ENCODE assay signal across 25 mouse cellular contexts in the genomic region with DNA sequence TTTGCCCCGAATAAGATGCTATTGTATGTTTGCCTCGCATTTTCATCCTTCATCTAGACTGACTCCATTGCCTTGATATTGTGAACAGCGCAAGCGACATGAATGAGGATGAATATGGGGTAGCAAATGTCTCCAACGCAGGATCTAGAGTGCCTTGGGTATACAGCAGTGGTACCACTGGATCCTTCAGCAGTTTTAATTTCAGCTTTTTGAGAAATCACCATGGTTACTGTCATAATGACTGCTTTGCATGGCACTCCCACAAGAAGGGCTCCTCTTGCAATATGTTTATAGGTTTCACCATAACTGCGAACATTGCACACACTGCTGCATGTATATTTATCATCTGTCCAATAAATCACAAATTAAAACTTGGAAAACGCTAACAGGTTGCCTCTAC.
A peak's percentile ranks its signal among the peaks of the same experiment; 100 is the strongest.
DNase-seq lines count a peak whose midpoint lies in the region; ATAC-seq and TF ChIP-seq lines count a peak whose summit lies in the region.
"Had no signal": no experiment of that assay in that cellular context is flagged by ENCODE, and none has a peak within 500 bp of the region (broad histone marks: within the 10 kb centered on the region; RNA-seq: fewer than 3 reads in every experiment).

No protein-coding gene starts in this region.

- no peak for DNase-seq in forebrain, postnatal 0 days
- no peak for DNase-seq in forebrain, embryonic 10.5 days (ENCODE audit: extremely low spot score, low spot score)
- DNase-seq in hindbrain, embryonic 11.5 days (ENCODE audit: low spot score), result no peak
- DNase-seq in midbrain, postnatal 0 days (ENCODE audit: low spot score), result peak; percentile 24
- no peak for DNase-seq in midbrain, embryonic 14.5 days
- DNase-seq in layer of hippocampus, adult 9-11 months, result no peak
- DNase-seq: adrenal gland, adult 2 months; cerebellum, adult 11 months; cerebellum, adult 2 months; cerebellum, adult 9-11 months; cerebellum, postnatal 25 days; gastrocnemius, adult 2 months; gastrocnemius, postnatal 14 days; heart, adult 18-20 months; heart, postnatal 14 days; heart, postnatal 4 days; kidney, adult 11 months; kidney, adult 8-10 months had no signal

- no peak overlapping the region for H3K27ac ChIP-seq in forebrain, postnatal 0 days (ENCODE audit: low read depth, low read length)
- no peak overlapping the region for H3K27ac ChIP-seq in forebrain, embryonic 10.5 days
- H3K27ac ChIP-seq in hindbrain, embryonic 11.5 days (ENCODE audit: low read depth, low read length), result peak overlapping the region; percentile 17; the same call in 1 of the 2 replicates
- H3K27ac ChIP-seq in hindbrain, embryonic 13.5 days, result no peak overlapping the region
- H3K27ac ChIP-seq in midbrain, postnatal 0 days (ENCODE audit: low read depth, low read length), result no peak overlapping the region
- no peak overlapping the region for H3K27ac ChIP-seq in midbrain, embryonic 14.5 days (replicated peaks; ENCODE audit: low read depth, low read length)
- H3K27ac ChIP-seq: embryonic facial prominence, embryonic 12.5 days; embryonic facial prominence, embryonic 15.5 days; gastrocnemius, adult 2 months; heart, embryonic 10.5 days; heart, embryonic 13.5 days; intestine, embryonic 15.5 days had no signal

- H3K9ac ChIP-seq in forebrain, postnatal 0 days, result no peak overlapping the region
- no peak overlapping the region for H3K9ac ChIP-seq in hindbrain, embryonic 11.5 days (ENCODE audit: low read depth, low read length)
- H3K9ac ChIP-seq in hindbrain, embryonic 13.5 days, result no peak overlapping the region
- H3K9ac ChIP-seq in midbrain, postnatal 0 days (replicated peaks; ENCODE audit: low read length, poor library complexity, severe bottlenecking), result no peak overlapping the region
- H3K9ac ChIP-seq in midbrain, embryonic 14.5 days (replicated peaks; ENCODE audit: low read length), result no peak overlapping the region
- H3K9ac ChIP-seq: embryonic facial prominence, embryonic 12.5 days; embryonic facial prominence, embryonic 15.5 days; heart, embryonic 13.5 days; intestine, embryonic 15.5 days had no signal

- no peak overlapping the region for H3K4me3 ChIP-seq in forebrain, postnatal 0 days (ENCODE audit: low read depth, low read length)
- no peak overlapping the region for H3K4me3 ChIP-seq in forebrain, embryonic 10.5 days
- H3K4me3 ChIP-seq in hindbrain, embryonic 11.5 days (ENCODE audit: low read depth, low read length), result no peak overlapping the region
- H3K4me3 ChIP-seq in hindbrain, embryonic 13.5 days, result no peak overlapping the region
- H3K4me3 ChIP-seq in midbrain, postnatal 0 days (ENCODE audit: low read depth, low read length), result no peak overlapping the region
- no peak overlapping the region for H3K4me3 ChIP-seq in midbrain, embryonic 14.5 days (replicated peaks; ENCODE audit: low read depth, low read length)
- H3K4me3 ChIP-seq: embryonic facial prominence, embryonic 12.5 days; embryonic facial prominence, embryonic 15.5 days; gastrocnemius, adult 2 months; intestine, embryonic 15.5 days had no signal

- TF ChIP-seq CTCF in forebrain, postnatal 0 days (IDR thresholded peaks at IDR 0.05; ENCODE audit: low read depth), result no peak
- TF ChIP-seq CTCF in midbrain, postnatal 0 days (IDR thresholded peaks at IDR 0.05), result no peak

- no peaks in the 10 kb centered on the region for H3K9me3 ChIP-seq in forebrain, postnatal 0 days (ENCODE audit: low read length)
- H3K9me3 ChIP-seq in forebrain, embryonic 10.5 days, result no peaks in the 10 kb centered on the region
- no peaks in the 10 kb centered on the region for H3K9me3 ChIP-seq in hindbrain, embryonic 11.5 days (ENCODE audit: control insufficient read depth, low read length)
- H3K9me3 ChIP-seq in hindbrain, embryonic 13.5 days, result no peaks in the 10 kb centered on the region
- H3K9me3 ChIP-seq in midbrain, postnatal 0 days (ENCODE audit: low read length), result no peaks in the 10 kb centered on the region
- no peaks in the 10 kb centered on the region for H3K9me3 ChIP-seq in midbrain, embryonic 14.5 days (ENCODE audit: control insufficient read depth, low read length)
- H3K9me3 ChIP-seq: embryonic facial prominence, embryonic 12.5 days; embryonic facial prominence, embryonic 15.5 days; heart, embryonic 10.5 days; heart, embryonic 13.5 days; intestine, embryonic 15.5 days had no signal

- H3K4me2 ChIP-seq in forebrain, postnatal 0 days (ENCODE audit: low read depth), result no peak overlapping the region
- H3K4me2 ChIP-seq in hindbrain, embryonic 11.5 days (replicated peaks; ENCODE audit: low read depth, low read length), result no peak overlapping the region
- no peak overlapping the region for H3K4me2 ChIP-seq in hindbrain, embryonic 13.5 days
- no peak overlapping the region for H3K4me2 ChIP-seq in midbrain, postnatal 0 days (ENCODE audit: low read depth, low read length, poor library complexity, severe bottlenecking)
- no peak overlapping the region for H3K4me2 ChIP-seq in midbrain, embryonic 14.5 days (ENCODE audit: low read length)
- H3K4me2 ChIP-seq: embryonic facial prominence, embryonic 12.5 days; embryonic facial prominence, embryonic 15.5 days; intestine, embryonic 15.5 days had no signal

- ATAC-seq in forebrain, postnatal 0 days, result peak; percentile 79
- ATAC-seq in hindbrain, embryonic 11.5 days (ENCODE audit: low FRiP score), result peak; percentile 36; the same call in 1 of the 2 replicates
- no peak for ATAC-seq in hindbrain, embryonic 13.5 days (ENCODE audit: low FRiP score)
- no peak for ATAC-seq in midbrain, postnatal 0 days (ENCODE audit: low FRiP score)
- ATAC-seq in midbrain, embryonic 14.5 days (ENCODE audit: low FRiP score, low TSS enrichment), result no peak
- ATAC-seq: CD4-positive, CD25-positive, alpha-beta regulatory T cell, adult 4 months; intestine, embryonic 15.5 days had no signal

- H3K27me3 ChIP-seq in forebrain, postnatal 0 days (ENCODE audit: insufficient read depth, low read length), result 0 out of 2 replicates have a peak, but pooled peaks cover 6% of the 10 kb centered on the region
- H3K27me3 ChIP-seq in forebrain, embryonic 10.5 days (ENCODE audit: poor library complexity, severe bottlenecking), result no peaks in the 10 kb centered on the region
- H3K27me3 ChIP-seq in hindbrain, embryonic 11.5 days (ENCODE audit: control insufficient read depth, insufficient read depth, low read length), result no peaks in the 10 kb centered on the region
- H3K27me3 ChIP-seq in hindbrain, embryonic 13.5 days, result no peaks in the 10 kb centered on the region
- H3K27me3 ChIP-seq in midbrain, postnatal 0 days (ENCODE audit: insufficient read depth, low read length), result no peaks in the 10 kb centered on the region
- no peaks in the 10 kb centered on the region for H3K27me3 ChIP-seq in midbrain, embryonic 14.5 days (ENCODE audit: control insufficient read depth, insufficient read depth, low read length)
- H3K27me3 ChIP-seq: embryonic facial prominence, embryonic 12.5 days; embryonic facial prominence, embryonic 15.5 days; heart, embryonic 13.5 days; intestine, embryonic 15.5 days had no signal

- WGBS in forebrain, postnatal 0 days, result 63% methylated on average over 7 of the region's 7 CpGs
- WGBS in forebrain, embryonic 10.5 days, result 90% methylated on average over 7 of the region's 7 CpGs
- 54% methylated on average over 7 of the region's 7 CpGs for WGBS in hindbrain, embryonic 11.5 days
- WGBS in hindbrain, embryonic 13.5 days, result 45% methylated on average over 7 of the region's 7 CpGs
- 69% methylated on average over 7 of the region's 7 CpGs for WGBS in midbrain, postnatal 0 days
- 76% methylated on average over 7 of the region's 7 CpGs for WGBS in midbrain, embryonic 14.5 days

- H3K4me1 ChIP-seq in forebrain, postnatal 0 days (ENCODE audit: insufficient read depth), result 0 out of 2 replicates have a peak, but pooled peaks cover 13% of the 10 kb centered on the region
- peaks cover 19% of the 10 kb centered on the region for H3K4me1 ChIP-seq in forebrain, embryonic 10.5 days
- peaks cover 2% of the 10 kb centered on the region for H3K4me1 ChIP-seq in hindbrain, embryonic 11.5 days (replicated peaks; ENCODE audit: control insufficient read depth, insufficient read depth, low read length)
- H3K4me1 ChIP-seq in hindbrain, embryonic 13.5 days (replicated peaks), result peaks cover 10% of the 10 kb centered on the region
- peaks cover 14% of the 10 kb centered on the region; the same call in 1 of the 2 replicates for H3K4me1 ChIP-seq in midbrain, postnatal 0 days (ENCODE audit: insufficient read depth, low read length)
- H3K4me1 ChIP-seq in midbrain, embryonic 14.5 days (ENCODE audit: control insufficient read depth, insufficient read depth, low read length), result peaks cover 7% of the 10 kb centered on the region
- H3K4me1 ChIP-seq: embryonic facial prominence, embryonic 12.5 days; embryonic facial prominence, embryonic 15.5 days; intestine, embryonic 15.5 days had no signal

- no peaks in the 10 kb centered on the region for H3K36me3 ChIP-seq in forebrain, postnatal 0 days (ENCODE audit: insufficient read depth)
- no peaks in the 10 kb centered on the region for H3K36me3 ChIP-seq in forebrain, embryonic 10.5 days (replicated peaks)
- no peaks in the 10 kb centered on the region for H3K36me3 ChIP-seq in hindbrain, embryonic 11.5 days (ENCODE audit: control insufficient read depth, insufficient read depth, low read length)
- no peaks in the 10 kb centered on the region for H3K36me3 ChIP-seq in hindbrain, embryonic 13.5 days
- H3K36me3 ChIP-seq in midbrain, postnatal 0 days (ENCODE audit: insufficient read depth, low read length), result no peaks in the 10 kb centered on the region
- no peaks in the 10 kb centered on the region for H3K36me3 ChIP-seq in midbrain, embryonic 14.5 days (ENCODE audit: control insufficient read depth, insufficient read depth, low read length)
- H3K36me3 ChIP-seq: embryonic facial prominence, embryonic 12.5 days; embryonic facial prominence, embryonic 15.5 days; heart, embryonic 10.5 days; heart, embryonic 13.5 days; intestine, embryonic 15.5 days had no signal

Comparison
In these comparisons a context has a peak if more than half of its experiments do, and no peak if none do; other contexts are left out.
1. ATAC-seq: peak in forebrain, postnatal 0 days (single experiment) and hindbrain, embryonic 11.5 days (single experiment); none in hindbrain, embryonic 13.5 days (single experiment), midbrain, postnatal 0 days (single experiment) and midbrain, embryonic 14.5 days (single experiment).